In the genomic region with DNA sequence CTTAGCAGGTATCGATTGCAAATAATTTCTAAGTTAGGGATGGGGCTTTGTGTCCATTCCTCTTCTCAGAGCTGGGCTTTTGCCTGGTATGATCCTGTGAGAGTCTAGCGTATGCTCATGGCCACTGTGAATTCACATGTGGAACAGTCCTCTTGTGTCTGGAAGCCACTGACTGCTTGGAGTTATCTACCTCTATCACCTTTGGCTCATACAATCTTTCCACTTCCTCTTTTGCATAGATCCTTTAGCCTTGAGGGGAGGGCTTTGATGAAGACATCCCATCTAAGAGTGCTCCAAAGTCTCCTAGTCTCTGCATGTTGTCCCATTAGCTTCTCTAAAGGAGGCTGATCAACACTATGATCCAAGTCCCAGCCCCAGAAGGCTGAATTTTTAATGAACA, we compare ENCODE assay signal across 28 mouse cellular contexts.
"Had no signal": no experiment of that assay in that cellular context is flagged by ENCODE, and none has a peak within 500 bp of the region (broad histone marks: within the 10 kb centered on the region; RNA-seq: fewer than 3 reads in every experiment).

No protein-coding gene starts in this region.

- DNase-seq: gastrocnemius, adult 2 months; gastrocnemius, postnatal 10 days; gastrocnemius, postnatal 25 days; heart, adult 2 months; heart, postnatal 10 days; heart, postnatal 4 days; kidney, adult 18-20 months; kidney, adult 8-10 months; kidney, postnatal 10 days; kidney, postnatal 25 days; kidney, postnatal 4 days; layer of hippocampus, adult 9-11 months; layer of hippocampus, postnatal 36 days; left cerebral cortex, postnatal 4 days had no signal

- H3K4me1 ChIP-seq: hindbrain, embryonic 10.5 days; hindbrain, embryonic 12.5 days; limb, embryonic 13.5 days had no signal

- H3K27ac ChIP-seq: gastrocnemius, adult 2 months; heart, adult 2 months; heart, embryonic 10.5 days; hindbrain, embryonic 10.5 days; hindbrain, embryonic 12.5 days; hindbrain, embryonic 14.5 days; intestine, embryonic 15.5 days; layer of hippocampus, adult 2 months; limb, embryonic 13.5 days; limb, embryonic 15.5 days; liver, embryonic 12.5 days; liver, embryonic 14.5 days had no signal

- H3K36me3 ChIP-seq: heart, embryonic 10.5 days; heart, embryonic 12.5 days; hindbrain, embryonic 10.5 days; hindbrain, embryonic 12.5 days; intestine, embryonic 15.5 days; limb, embryonic 13.5 days; limb, embryonic 15.5 days; liver, embryonic 12.5 days had no signal

- H3K4me3 ChIP-seq: gastrocnemius, adult 2 months; heart, adult 2 months; heart, embryonic 10.5 days; heart, embryonic 12.5 days; hindbrain, embryonic 10.5 days; hindbrain, embryonic 12.5 days; intestine, embryonic 15.5 days; layer of hippocampus, adult 2 months; limb, embryonic 13.5 days; limb, embryonic 15.5 days; liver, embryonic 12.5 days had no signal

- H3K9me3 ChIP-seq: heart, embryonic 10.5 days; heart, embryonic 12.5 days; hindbrain, embryonic 10.5 days; hindbrain, embryonic 12.5 days; intestine, embryonic 15.5 days; limb, embryonic 13.5 days; limb, embryonic 15.5 days; liver, embryonic 12.5 days had no signal

- H3K27me3 ChIP-seq: heart, embryonic 12.5 days; hindbrain, embryonic 12.5 days; intestine, embryonic 15.5 days; limb, embryonic 13.5 days; limb, embryonic 15.5 days; liver, embryonic 12.5 days had no signal

- H3K9ac ChIP-seq: heart, embryonic 12.5 days; hindbrain, embryonic 12.5 days; hindbrain, embryonic 14.5 days; intestine, embryonic 15.5 days; limb, embryonic 13.5 days; limb, embryonic 15.5 days; liver, embryonic 12.5 days; liver, embryonic 14.5 days had no signal

- ATAC-seq: hindbrain, embryonic 16.5 days; inflammation-experienced regulatory T-cells, adult 6 months; intestine, embryonic 15.5 days; intestine, postnatal 0 days; liver, embryonic 12.5 days had no signal
